Mouse (Mus musculus) thymus, postnatal 14 days (tissue): ENCODE measurements around the gene Nrxn1.
A peak's percentile ranks its signal among the peaks of the same experiment; 100 is the strongest.

Experiments
- DNase-seq: peaks from one replicate; pipeline ENCODE4 v3.0.0; 2021

The Nrxn1 gene

GRCm38 (mm10) chr17:90654506-90654905 is 438.4 kb downstream of the Nrxn1 start:
- DNase-seq = no peak

GRCm38 (mm10) chr17:90653347-90653746 is 439.5 kb downstream of the Nrxn1 start:
- DNase-seq = no peak

- no peak for DNase-seq
These were observed 442.6 kb downstream of the Nrxn1 start for GRCm38 (mm10) chr17:90650279-90650678.

- no peak for DNase-seq
These were observed 453.8 kb downstream of the Nrxn1 start for GRCm38 (mm10) chr17:90638970-90639524.

GRCm38 (mm10) chr17:90638183-90638727 is 454.6 kb downstream of the Nrxn1 start:
- no peak for DNase-seq

GRCm38 (mm10) chr17:90631371-90631770 is 461.5 kb downstream of the Nrxn1 start:
- DNase-seq = no peak

GRCm38 (mm10) chr17:90629851-90630250 is 463.0 kb downstream of the Nrxn1 start:
- DNase-seq = no peak

GRCm38 (mm10) chr17:90628469-90628868 is 464.4 kb downstream of the Nrxn1 start:
- DNase-seq = no peak

- DNase-seq = no peak
These were observed 464.9 kb downstream of the Nrxn1 start for GRCm38 (mm10) chr17:90628004-90628403.

- DNase-seq = no peak
These were observed 465.5 kb downstream of the Nrxn1 start for GRCm38 (mm10) chr17:90627395-90627794.

GRCm38 (mm10) chr17:90624591-90625266 is 468.1 kb downstream of the Nrxn1 start:
- no peak for DNase-seq

GRCm38 (mm10) chr17:90621828-90622227 is 471.0 kb downstream of the Nrxn1 start:
- DNase-seq = no peak

- no peak for DNase-seq
These were observed 477.9 kb downstream of the Nrxn1 start for GRCm38 (mm10) chr17:90615019-90615418.

GRCm38 (mm10) chr17:90607427-90607806 is 485.5 kb downstream of the Nrxn1 start:
- DNase-seq = no peak

- DNase-seq = no peak
These were observed 486.0 kb downstream of the Nrxn1 start for GRCm38 (mm10) chr17:90606718-90607426.

- no peak for DNase-seq
These were observed 493.0 kb downstream of the Nrxn1 start for GRCm38 (mm10) chr17:90599570-90600524.

- DNase-seq = no peak
These were observed 497.9 kb downstream of the Nrxn1 start for GRCm38 (mm10) chr17:90594798-90595533.

GRCm38 (mm10) chr17:90586891-90587290 is 506.0 kb downstream of the Nrxn1 start:
- DNase-seq = no peak

GRCm38 (mm10) chr17:90584666-90585195 is 508.1 kb downstream of the Nrxn1 start:
- DNase-seq = peak; percentile 19

- DNase-seq = no peak
These were observed 508.9 kb downstream of the Nrxn1 start for GRCm38 (mm10) chr17:90583826-90584534.

- DNase-seq = no peak
These were observed 509.7 kb downstream of the Nrxn1 start for GRCm38 (mm10) chr17:90583196-90583595.
